Mouse (Mus musculus) urinary bladder, adult 2 months (tissue): ENCODE data around the gene Kcnj12. TPM values are rescaled to one million over a fixed set of nuclear protein-coding genes. Genes with fewer than 3 reads are reported as not detected.

Experiments used
- DNase-seq: peaks from one replicate; pipeline ENCODE4 v3.0.0; 2022; ENCODE audit warnings: low spot score
- polyA plus RNA-seq: library from polyadenylated mRNA; depleted of rRNA; stranded (reverse); fragments of >200 nt; gene quantifications from 2 replicates; pipeline ENCODE4 v1.2.3, GENCODE M21; 2012; rRNA removed

Gene Kcnj12
- polyA plus RNA-seq, 1 experiment, result 4.9 TPM

- DNase-seq, result no peak
Measured at GRCm38 (mm10) chr11:61110113-61110512, 87.7 kb downstream of the Kcnj12 start.

GRCm38 (mm10) chr11:61110928-61111327 lies 88.6 kb downstream of the Kcnj12 start:
- no peak for DNase-seq

- no peak for DNase-seq
Measured at GRCm38 (mm10) chr11:61111472-61111871, 89.1 kb downstream of the Kcnj12 start.

GRCm38 (mm10) chr11:61112323-61112995 lies 90.1 kb downstream of the Kcnj12 start:
- no peak for DNase-seq

- DNase-seq, result no peak
Measured at GRCm38 (mm10) chr11:61116226-61116625, 93.9 kb downstream of the Kcnj12 start.

- no peak for DNase-seq
Measured at GRCm38 (mm10) chr11:61119996-61120583, 97.7 kb downstream of the Kcnj12 start.

Other genes starting within 250 kb of the Kcnj12 start
- gene Top3a, start 245.2 kb upstream of the Kcnj12 start, polyA plus RNA-seq, result 7.3 and 7.9 TPM in 2 replicates
- gene Smcr8, start 245.0 kb upstream of the Kcnj12 start, polyA plus RNA-seq, result 8.2 and 8.9 TPM in 2 replicates
- 11.6 and 14.1 TPM in 2 replicates for gene Shmt1, start 210.8 kb upstream of the Kcnj12 start, polyA plus RNA-seq
- gene Dhrs7b, start 191.9 kb upstream of the Kcnj12 start, polyA plus RNA-seq, result 17.0 and 17.2 TPM in 2 replicates
- 46.7 and 51.1 TPM in 2 replicates for gene Tmem11, start 143.3 kb upstream of the Kcnj12 start, polyA plus RNA-seq
- gene Natd1, start 107.8 kb upstream of the Kcnj12 start, polyA plus RNA-seq, result 23.2 and 24.0 TPM in 2 replicates
- gene Map2k3, start 90.5 kb upstream of the Kcnj12 start, polyA plus RNA-seq, result 44.0 and 46.6 TPM in 2 replicates
- 3.5 and 4.3 TPM in 2 replicates for gene Tnfrsf13b, start 104.2 kb downstream of the Kcnj12 start, polyA plus RNA-seq
- gene Usp22, start 152.5 kb downstream of the Kcnj12 start, polyA plus RNA-seq, result 51.9 and 53.3 TPM in 2 replicates
- gene Aldh3a1, start 185.0 kb downstream of the Kcnj12 start, polyA plus RNA-seq, result 145 and 173 TPM in 2 replicates
- 71.3 and 77.7 TPM in 2 replicates for gene Aldh3a2, start 244.9 kb downstream of the Kcnj12 start, polyA plus RNA-seq